Mouse (Mus musculus): ENCODE data around the gene Atf2.

Gene Atf2

DNA sequence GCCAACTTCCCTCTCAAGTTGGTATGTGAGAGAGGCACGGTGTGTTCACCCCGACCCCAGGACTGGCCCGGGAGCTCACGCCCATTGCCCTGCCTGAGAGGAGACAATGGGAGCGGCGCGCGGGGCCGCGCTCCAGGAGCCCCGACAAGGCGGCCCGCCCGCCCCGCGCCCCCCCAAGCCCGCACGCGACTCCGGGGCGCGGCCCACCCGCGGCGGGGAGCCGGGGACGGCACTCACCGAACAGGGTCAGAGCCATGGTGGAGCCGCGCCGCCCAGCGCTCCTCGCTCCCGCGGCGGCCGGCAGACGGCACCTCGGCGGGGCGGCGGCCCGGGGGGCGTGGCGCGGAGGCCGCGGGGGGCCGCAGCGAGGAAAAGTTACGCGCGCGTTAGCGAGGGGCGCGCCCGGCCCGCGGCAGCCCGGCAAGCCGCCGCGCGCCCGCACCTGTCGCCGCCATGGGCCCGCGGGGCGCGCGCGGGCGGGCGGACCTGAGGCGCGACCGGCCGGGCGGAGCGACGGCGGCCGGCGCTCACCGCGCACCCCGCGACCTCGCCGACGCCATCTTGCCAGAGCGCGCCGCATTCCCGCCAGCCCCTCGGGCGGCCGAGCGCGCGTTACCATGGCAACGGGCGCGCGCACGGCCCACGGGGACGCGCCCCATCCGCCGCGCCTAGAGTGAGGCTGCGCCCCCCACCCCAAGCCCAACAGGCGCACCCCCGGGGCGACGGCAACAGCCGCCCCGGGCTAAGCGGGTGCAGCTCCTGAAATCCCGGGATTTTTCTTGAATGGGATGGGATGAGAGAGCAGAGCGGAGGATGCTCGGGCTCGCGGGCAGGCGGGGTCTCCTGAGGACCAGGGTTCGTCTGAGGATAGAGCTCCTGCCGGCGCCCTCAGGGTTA, 117.4 kb downstream of the Atf2 start, which contains the start of gene Chn1:
Chn1 (minus strand) TSS at position 561 of the 897 bp plus-strand sequence.
- DNase-seq = peak; percentile 66

DNA sequence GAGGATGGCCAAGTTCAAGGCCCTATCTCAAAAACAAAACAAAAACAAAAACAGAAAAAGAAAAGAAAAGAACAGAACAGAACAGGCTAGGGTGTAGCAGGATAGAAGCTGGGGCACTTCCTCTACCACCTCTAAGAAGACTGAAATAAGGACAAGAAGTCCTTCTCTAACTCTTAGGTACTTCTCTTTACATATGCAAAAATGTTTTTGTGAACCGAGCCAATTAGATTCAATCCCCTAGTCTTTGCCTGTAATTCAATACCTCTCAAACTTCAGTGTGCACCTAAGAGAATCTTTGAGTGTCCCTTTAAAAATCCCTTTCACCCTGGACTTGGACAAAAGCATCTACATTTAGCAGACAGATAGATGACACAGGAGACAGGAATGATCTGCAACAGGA, 119.5 kb downstream of the Atf2 start:
- no peak for DNase-seq

DNA sequence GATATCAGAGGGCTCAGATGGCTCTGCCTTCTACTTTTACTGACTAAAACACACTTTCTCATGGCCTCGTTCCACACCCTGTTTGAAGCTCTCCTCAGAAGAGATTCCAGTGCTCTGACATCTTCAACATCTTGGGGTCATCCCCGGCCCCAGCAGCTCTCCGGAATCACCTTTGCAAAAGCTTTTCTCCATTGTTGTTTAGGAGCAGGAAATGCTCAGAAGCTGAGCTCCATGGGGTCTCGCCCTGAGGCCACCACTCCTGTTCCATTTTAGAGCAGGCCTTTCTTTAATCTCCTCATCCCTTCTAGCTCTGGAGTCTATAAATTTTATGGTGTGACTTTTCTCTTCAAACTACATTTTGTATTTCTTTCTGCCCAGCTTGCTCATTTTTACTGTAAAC, 123.8 kb downstream of the Atf2 start:
- DNase-seq = no peak
